Mouse (Mus musculus) testis, adult 2 months (tissue): ENCODE data around the gene Rdh16.
"Not testable (repeated sequence)": the region's sequence is repeated elsewhere in the genome, so short reads cannot be mapped to it uniquely, and the experiment has no call there.

Source experiments
- CTCF ChIP-seq: fragments of 200-500 bp; IDR thresholded peaks from 2 replicates; pipeline ENCODE4 v1.5.1; 2012; ENCODE audit warnings: low read depth, mild to moderate bottlenecking, inconsistent platforms, low read length, moderate library complexity; ENCODE audit not compliant: control insufficient read depth, insufficient read depth, insufficient replicate concordance
- POLR2A ChIP-seq: fragments of 200-500 bp; IDR thresholded peaks from 2 replicates; pipeline ENCODE4 v1.6.1; 2012; ENCODE audit warnings: low read depth, mild to moderate bottlenecking, inconsistent platforms, low read length, moderate library complexity; ENCODE audit not compliant: control insufficient read depth

DNA sequence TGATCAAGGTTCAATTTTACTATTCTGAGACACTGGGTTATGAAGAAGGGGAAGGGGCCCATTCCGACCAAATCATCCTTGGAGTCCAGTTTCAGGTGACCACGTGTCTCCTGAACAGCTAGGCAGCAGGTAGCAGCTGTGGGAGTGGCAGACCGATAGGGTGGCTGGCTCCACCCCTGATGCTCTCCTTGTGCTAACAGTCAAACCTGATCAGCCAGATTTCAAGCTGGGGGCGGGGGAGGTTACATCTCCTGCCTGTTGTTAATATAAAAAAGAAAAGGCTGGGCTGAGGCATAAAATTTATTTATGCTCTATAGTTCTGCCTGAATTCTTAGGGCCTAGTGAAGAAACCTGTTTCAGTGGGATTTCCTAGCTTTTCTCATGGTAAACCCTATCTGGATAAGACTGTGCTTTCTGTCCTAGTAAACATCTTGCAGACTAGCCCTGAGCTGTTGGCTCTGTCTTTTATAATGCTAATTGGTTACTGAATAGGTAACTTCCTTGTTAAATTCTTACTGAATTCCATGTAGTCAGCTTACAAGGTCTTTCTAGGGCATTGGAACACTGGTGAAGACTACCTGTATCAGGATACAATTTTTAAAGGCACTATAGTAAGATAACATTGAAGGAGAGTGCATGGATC is 16.4 kb downstream of the Rdh16 start:
- TF ChIP-seq CTCF, POLR2A: not testable (repeated sequence)
